Mouse (Mus musculus) spleen, postnatal 14 days (tissue): ENCODE measurements around the gene Dnajc7.
"Not testable (repeated sequence)": the region's sequence is repeated elsewhere in the genome, so short reads cannot be mapped to it uniquely, and the experiment has no call there.

Experiments used
- DNase-seq, 2 experiments: peaks; one replicate each; pipeline ENCODE4 v3.0.0; 2021 to 2022; ENCODE audit warnings: low spot score in 2 of 2

Dnajc7 gene

GRCm38 (mm10) chr11:100616836-100617235 is 3.1 kb downstream of the Dnajc7 start:
- not testable (repeated sequence) for DNase-seq

GRCm38 (mm10) chr11:100616332-100616731 is 3.6 kb downstream of the Dnajc7 start:
- DNase-seq, result no peak

DNA sequence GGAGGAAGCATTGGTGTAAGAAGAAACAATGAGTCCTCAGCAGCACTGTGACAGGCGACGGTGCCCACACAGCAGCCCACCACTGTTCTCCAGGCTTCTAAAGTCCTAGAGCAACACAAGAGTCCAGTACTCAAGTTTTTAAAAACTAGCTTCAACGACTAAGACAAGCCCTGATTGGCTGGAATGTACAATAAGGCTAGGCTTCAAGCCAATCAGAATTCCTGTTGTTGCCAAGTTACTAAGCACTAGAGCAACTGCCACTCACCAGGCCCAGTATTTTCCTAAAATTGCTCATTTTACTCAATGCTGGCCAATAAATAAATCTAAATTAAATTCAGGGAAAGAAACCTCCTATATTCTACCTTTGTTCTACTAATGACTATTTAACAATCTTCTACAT is 6.7 kb downstream of the Dnajc7 start:
- DNase-seq, result no peak

DNA sequence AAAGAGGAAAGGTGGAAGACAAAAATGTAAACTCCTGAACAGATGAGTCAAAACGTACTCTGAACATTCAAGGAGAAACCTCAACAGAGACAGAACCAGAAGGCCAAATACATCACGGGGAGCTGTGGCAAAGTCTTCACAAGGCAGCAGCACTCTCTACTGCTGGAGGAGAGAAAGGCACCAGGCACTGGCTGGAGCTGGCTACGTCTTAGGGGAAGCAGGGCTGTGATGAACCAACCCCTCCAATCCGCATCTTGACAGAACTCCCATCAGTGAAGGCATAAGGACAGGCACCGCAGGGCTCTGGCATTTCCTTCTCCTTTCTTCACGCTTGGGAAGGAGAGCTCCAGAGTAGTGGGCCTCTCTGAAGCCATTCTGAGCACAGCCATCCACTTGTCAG is 8.3 kb downstream of the Dnajc7 start:
- no peak for DNase-seq

DNA sequence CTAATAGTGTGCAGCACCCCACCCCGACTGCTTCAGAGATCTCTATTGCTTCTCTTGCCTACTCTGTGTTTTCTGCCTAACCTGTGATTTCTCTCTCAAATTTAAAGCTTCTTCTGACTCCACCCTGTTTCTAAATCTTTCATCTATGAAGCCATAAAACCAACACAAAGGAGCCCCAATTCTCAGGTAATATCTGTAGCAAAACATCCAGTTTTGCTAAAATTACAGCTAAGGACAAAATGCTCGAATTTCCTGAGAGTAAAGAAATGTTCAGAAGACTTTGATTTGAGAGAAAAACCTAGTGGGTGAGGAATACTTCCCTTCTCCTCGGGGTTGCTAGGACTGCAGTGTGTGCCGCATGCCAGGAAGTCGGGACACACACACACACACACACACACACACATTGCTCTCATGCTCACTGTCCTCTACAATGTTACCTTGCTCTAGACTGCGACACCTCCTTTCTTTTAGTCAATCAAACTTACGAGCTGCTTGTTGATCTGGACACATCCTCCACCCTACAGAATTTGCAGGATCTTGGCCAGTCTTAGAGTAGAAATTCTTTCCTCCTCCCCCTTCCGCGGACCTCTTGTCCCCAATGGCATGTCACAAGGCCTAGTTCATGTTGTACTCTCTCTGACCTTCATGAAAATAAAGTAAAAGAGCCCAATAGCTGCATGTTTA is 9.8 kb downstream of the Dnajc7 start:
- no peak for DNase-seq

DNA sequence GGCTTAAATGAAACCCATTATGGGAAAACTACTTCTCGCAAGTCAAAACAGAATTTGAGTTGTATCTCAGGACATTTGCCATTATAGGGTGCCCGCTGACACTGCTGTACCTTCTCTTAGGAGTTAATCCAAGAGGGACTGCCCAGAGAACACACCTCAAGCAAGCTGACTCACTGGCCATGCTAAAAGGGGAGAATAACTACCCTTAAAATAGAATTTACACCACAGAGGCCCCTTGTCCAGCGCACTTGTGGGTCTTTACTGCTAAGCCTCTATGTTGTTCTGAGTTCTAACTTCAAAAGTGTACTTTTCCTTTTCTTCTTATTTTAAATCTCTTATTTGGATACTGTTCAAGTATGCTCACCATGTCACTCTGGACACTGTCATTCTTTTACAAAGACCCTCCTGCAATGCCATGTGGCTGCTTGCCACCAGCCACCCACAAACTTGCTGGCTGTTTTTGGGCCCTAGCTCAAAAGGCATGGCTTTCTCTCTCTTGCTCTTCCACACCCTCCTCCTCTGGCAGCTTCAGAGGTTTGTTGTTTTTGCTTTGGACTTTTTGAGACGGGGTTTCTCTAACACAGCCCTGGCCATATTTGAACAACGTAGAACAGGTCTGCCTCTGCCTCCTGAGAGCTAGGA is 10.5 kb downstream of the Dnajc7 start:
- DNase-seq, result no peak

GRCm38 (mm10) chr11:100608796-100609195 is 11.2 kb downstream of the Dnajc7 start:
- DNase-seq, result no peak

- no peak for DNase-seq
These were observed 12.8 kb downstream of the Dnajc7 start for GRCm38 (mm10) chr11:100607121-100607520.

DNA sequence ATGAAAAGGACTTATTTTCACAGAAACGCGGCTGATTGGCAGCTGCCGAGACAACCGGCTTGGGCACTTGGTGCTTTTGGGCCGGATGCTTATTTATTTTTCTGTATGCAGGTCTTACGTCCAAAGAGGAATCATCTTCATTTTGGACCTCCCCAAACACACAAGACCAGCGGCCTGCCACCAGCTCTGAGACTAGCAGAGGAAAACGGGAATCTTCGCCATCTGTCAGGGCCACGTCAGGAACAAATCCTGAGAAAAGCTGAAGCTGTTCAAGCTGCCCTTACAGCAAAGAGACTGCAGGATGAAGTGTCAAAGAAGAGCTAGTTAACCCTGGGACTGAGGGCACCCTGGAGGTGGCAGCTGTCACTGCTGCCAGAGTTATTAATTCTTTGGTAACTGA is 14.5 kb downstream of the Dnajc7 start:
- no peak for DNase-seq

DNA sequence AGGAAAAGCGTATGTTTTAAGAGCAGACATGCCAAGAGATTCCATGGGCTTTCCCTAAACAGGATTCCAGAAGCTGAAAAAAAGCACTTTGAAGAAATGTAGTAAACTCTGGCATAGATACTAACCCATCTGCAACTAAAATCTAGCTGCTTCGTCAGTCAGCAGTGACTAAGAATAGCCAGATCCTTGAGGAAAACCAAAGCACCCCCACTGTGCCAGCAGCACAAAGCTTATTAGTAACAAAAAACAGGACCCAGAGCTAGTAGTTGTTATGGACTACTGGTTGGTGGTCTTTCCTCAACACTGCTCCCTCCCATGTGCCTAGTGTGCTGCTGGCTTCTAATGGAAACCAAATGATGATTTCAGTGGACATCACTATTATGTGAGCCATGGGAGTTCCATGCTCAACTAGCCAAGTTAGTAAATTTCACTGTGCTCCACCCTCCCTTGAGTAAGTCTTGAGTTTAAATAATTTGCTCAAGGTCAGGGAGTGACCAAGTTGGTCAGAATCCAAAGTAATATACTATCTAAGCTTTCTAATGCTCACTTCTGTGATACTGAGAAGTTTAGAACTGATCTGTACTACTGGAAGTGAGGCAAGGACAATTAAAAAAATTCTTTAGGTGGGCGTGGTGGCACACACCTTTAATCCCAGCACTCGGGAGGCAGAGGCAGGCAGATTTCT is 15.5 kb downstream of the Dnajc7 start:
- DNase-seq, result no peak

- DNase-seq, result no peak
These were observed 16.2 kb downstream of the Dnajc7 start for GRCm38 (mm10) chr11:100603813-100604212.

DNA sequence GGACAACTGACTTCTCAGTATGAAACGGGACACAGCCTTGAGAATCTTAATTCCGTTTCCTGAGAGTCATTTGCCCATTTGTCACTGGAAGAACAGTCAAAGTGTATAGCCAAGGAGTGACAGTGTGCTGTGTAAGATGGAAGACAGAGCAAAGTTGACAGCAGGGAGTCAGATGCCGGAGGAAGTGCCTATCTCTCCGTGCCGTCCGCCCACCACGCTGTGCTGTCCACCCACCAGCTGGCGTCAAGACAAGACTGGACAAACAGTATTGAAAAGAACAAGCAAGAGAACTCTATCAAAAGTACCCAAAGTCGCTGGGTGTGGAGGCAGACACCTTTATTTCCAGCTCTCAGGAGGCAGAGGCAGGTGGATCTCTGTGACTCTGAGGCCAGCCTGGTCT is 16.8 kb downstream of the Dnajc7 start:
- DNase-seq, result no peak

GRCm38 (mm10) chr11:100601372-100601771 is 18.6 kb downstream of the Dnajc7 start:
- no peak for DNase-seq

DNA sequence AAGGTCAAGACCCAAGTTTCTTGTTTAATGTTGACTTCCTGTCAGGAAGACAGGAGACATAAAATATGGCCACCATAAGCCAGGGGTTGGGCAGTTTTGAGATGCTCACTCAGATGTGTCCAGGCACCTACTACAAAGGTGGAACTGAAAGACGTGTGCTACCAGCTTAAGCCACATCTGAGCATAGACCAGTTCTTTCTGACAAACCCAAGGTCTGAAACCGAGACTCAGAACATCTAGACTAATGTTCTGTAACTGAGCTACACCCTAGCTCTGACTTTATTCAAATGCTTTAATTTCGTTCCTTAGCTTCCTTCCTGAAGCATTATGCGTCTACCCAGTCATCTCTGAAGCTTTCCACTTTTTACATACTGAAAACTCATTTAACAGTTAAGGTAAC is 21.9 kb downstream of the Dnajc7 start:
- DNase-seq, result no peak

DNA sequence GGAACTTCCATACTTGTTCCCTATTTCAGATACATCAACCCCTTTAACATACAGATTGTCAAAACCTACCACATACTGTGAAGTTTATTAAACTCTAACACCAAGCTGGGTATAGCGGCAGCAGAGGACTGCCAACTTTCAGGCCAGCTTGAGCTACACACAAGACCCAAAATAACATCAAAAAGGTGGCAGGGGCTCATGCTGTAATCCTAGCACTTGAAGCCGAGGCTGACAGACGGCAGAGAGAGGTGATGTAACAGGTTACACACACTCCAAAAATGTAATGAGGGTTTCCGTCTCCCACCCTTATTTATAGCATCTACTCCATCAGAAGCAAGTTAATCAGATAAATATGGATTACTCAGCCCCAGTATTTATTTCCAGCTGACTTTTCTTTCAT is 24.4 kb downstream of the Dnajc7 start:
- DNase-seq, result no peak

- no peak for DNase-seq
These were observed 25.4 kb downstream of the Dnajc7 start for GRCm38 (mm10) chr11:100594608-100595007.

GRCm38 (mm10) chr11:100592346-100593046 is 27.5 kb downstream of the Dnajc7 start:
- no peak for DNase-seq

DNA sequence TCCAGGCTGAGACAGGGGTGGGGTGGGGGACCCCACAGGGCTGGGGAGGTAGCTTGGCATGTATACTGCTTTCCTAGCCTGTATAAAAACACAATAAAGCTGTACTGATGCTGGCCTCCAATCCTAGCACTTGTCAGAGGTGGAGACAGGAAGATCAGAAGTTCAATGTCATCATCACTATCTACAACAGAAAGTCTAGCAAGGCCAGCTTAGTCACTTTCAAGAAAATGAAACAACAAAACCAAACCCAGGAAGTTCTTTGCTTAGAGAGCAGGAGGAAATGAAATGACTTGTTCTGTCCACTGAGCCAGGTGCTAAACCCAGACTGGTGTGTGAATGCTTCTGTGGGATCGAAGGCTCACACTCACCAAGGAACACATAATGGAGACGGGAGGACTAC is 31.5 kb downstream of the Dnajc7 start:
- no peak for DNase-seq

DNA sequence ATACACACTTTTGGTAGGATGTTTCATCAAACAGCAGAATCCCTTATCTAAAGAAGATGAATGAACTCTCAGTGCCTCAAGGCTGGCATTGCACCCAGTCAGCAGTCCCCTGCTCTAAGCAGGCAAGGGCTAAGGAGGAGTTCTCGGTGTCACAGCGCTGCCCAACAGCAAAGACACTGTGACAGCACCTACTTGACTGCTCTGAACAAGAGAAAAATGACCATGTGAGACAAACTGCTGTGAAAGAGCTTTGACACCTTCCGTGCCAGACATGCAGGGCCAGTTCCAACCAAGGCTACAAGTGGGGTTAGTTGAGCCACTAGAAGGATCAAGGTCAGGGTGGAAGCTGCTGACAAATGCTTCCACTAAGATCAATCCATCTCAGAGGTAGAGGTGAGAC is 34.8 kb downstream of the Dnajc7 start:
- no peak for DNase-seq

GRCm38 (mm10) chr11:100584561-100584961 is 35.4 kb downstream of the Dnajc7 start:
- no peak for DNase-seq

DNA sequence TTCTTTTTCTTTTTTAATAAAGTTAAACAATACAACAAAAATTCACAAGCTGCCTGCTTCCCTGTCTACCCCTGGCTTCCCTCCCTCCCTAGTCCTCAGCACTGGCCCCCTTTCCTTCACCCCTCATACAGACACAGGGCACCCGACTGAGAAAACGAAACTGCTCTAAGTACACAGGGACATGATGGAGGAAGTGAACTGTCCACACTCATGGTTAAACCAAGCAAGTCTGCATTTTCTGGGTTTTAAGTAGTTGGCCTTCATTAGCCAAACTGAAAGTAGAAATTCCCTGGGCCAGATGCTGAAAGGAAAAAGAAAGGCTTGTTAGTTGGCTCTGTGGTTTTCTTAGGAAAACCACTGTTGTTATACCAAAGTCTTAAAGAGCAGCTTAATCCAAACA is 37.1 kb downstream of the Dnajc7 start:
- no peak for DNase-seq

DNA sequence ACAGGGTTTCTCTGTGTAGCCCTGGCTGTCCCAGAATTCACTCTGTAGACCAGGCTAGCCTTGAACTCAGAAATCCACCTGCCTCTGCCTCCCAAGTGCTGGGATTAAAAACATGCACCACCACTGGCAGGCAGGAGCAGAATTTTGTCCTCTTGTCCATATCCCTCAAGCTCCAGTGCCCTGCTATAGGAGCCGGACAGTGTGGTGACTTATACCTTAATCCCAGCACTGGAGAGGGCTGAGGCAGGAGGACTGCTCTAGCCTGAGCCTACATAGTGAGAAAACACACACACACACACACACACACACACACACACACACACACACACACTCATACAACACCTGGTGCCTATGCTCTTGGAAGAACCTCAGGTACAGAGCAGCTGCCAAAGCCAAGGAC is 37.6 kb downstream of the Dnajc7 start:
- DNase-seq, result not testable (repeated sequence)

- DNase-seq, result no peak
These were observed 38.2 kb downstream of the Dnajc7 start for GRCm38 (mm10) chr11:100581756-100582155.
